Mouse (Mus musculus): Measurements from ENCODE around the gene Slc13a2.

DNA sequence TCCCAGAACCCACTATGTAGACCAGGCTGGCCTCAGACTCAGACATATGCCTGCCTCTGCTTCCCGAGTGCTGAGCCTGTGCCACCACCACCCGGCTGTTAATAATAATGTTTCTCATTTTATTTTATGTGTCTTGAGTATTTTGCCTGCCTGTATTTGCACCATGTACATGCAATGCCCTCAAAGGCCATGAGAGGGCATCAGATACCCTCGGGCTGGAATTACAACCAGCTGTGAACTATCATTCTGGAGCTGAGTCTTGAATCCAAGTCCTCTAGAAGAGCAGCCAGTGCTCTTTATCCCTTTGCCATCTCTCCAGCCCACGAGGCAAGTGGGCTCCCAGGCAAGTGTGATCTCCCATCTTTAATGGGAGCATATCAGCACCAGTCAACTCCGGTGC, 33.3 kb upstream of the Slc13a2 start:
- TF ChIP-seq CHD2 (IDR thresholded peaks at IDR 0.05; ENCODE audit: low read depth, low read length) (no peak), HCFC1 (IDR thresholded peaks at IDR 0.05; ENCODE audit: borderline replicate concordance, insufficient read depth, low read length) (no peak), ZC3H11A (IDR thresholded peaks at IDR 0.05; ENCODE audit: borderline replicate concordance, low read depth, low read length) (no peak), MAFK (IDR thresholded peaks at IDR 0.05; ENCODE audit: insufficient read depth, low read depth, low read length) (no peak), ZNF384 (IDR thresholded peaks at IDR 0.05; ENCODE audit: low read depth, low read length) (no peak)
